Mouse (Mus musculus) liver, embryonic 14 days (tissue): ENCODE data around the gene Naa38. TPM values are rescaled to one million over a fixed set of nuclear protein-coding genes. Genes with fewer than 3 reads are reported as not detected.

ENCODE experiments used
- polyA plus RNA-seq: library from polyadenylated mRNA; depleted of rRNA; stranded (reverse); fragments of >200 nt; gene quantifications from 2 replicates; pipeline ENCODE4 v1.2.3, GENCODE M21; 2012; rRNA removed

The Naa38 gene
- 67.1 and 70.4 TPM in 2 replicates for polyA plus RNA-seq

GRCm38 (mm10) chr11:69395235-69395633 lies at the start of gene Naa38, which contains the start of gene Cyb5d1:
Naa38 (plus strand) TSS chr11:69395487.
Cyb5d1 (minus strand) TSS chr11:69395631.

GRCm38 (mm10) chr11:69369215-69369989 lies 25.9 kb upstream of the Naa38 start, which contains the start of gene Chd3:
Chd3 (minus strand) TSS chr11:69369406.

GRCm38 (mm10) chr11:69398059-69398458 lies 2.8 kb downstream of the Naa38 start, which contains the start of gene Tmem88:
Tmem88 (minus strand) TSS chr11:69398234.

GRCm38 (mm10) chr11:69413221-69414181 lies 18.2 kb downstream of the Naa38 start, which contains the start of gene Kdm6b:
Kdm6b (minus strand) TSS chr11:69413675.

Other genes with a start within 250 kb of the Naa38 start
- gene Alox12b, start 238.5 kb upstream of the Naa38 start, polyA plus RNA-seq: not detected in 2 replicates
- gene Alox8, start 197.6 kb upstream of the Naa38 start, polyA plus RNA-seq: 0.01 TPM in 2 replicates
- gene Gucy2e, start 158.5 kb upstream of the Naa38 start, polyA plus RNA-seq: under 0.01 TPM in 1 of 2 replicates, not detected in the other
- 9.3 and 9.8 TPM in 2 replicates for gene Cntrob, start 71.7 kb upstream of the Naa38 start, polyA plus RNA-seq
- 55.4 and 56.6 TPM in 2 replicates for gene Trappc1, start 71.5 kb upstream of the Naa38 start, polyA plus RNA-seq
- gene Kcnab3, start 69.2 kb upstream of the Naa38 start, polyA plus RNA-seq: 0.10 and 0.15 TPM in 2 replicates
- gene Rnf227, start 55.0 kb upstream of the Naa38 start, polyA plus RNA-seq: 0.39 and 0.54 TPM in 2 replicates
- gene Chd3, start 26.1 kb upstream of the Naa38 start, polyA plus RNA-seq: 12.1 and 13.2 TPM in 2 replicates
- gene Cyb5d1, start 144 bp downstream of the Naa38 start, polyA plus RNA-seq: 9.2 and 9.3 TPM in 2 replicates
- 3.5 and 4.0 TPM in 2 replicates for gene Tmem88, start 2.7 kb downstream of the Naa38 start, polyA plus RNA-seq
- gene Kdm6b, start 18.2 kb downstream of the Naa38 start, polyA plus RNA-seq: 0.93 and 1.4 TPM in 2 replicates
- 0.01 and 0.06 TPM in 2 replicates for gene Dnah2, start 153.6 kb downstream of the Naa38 start, polyA plus RNA-seq
- gene Efnb3, start 164.7 kb downstream of the Naa38 start, polyA plus RNA-seq: 0.90 and 0.99 TPM in 2 replicates
- gene Wrap53, start 184.8 kb downstream of the Naa38 start, polyA plus RNA-seq: 8.8 and 10.8 TPM in 2 replicates
- gene Trp53, start 184.9 kb downstream of the Naa38 start, polyA plus RNA-seq: 61.5 and 74.1 TPM in 2 replicates
- 17.8 and 21.7 TPM in 2 replicates for gene Atp1b2, start 210.5 kb downstream of the Naa38 start, polyA plus RNA-seq
- 19.1 and 24.0 TPM in 2 replicates for gene Shbg, start 222.4 kb downstream of the Naa38 start, polyA plus RNA-seq
- gene Sat2, start 226.5 kb downstream of the Naa38 start, polyA plus RNA-seq: 5.7 and 7.0 TPM in 2 replicates
- gene Fxr2, start 237.5 kb downstream of the Naa38 start, polyA plus RNA-seq: 21.3 and 22.6 TPM in 2 replicates